Mouse (Mus musculus): ENCODE data around the gene Gigyf1.

Gigyf1 gene

GRCm38 (mm10) chr5:137535318-137535717 is 17.0 kb downstream of the Gigyf1 start:
- no peak for DNase-seq

- DNase-seq = no peak
These were observed 19.1 kb downstream of the Gigyf1 start for GRCm38 (mm10) chr5:137537461-137537860.

- DNase-seq = peak; percentile 33
These were observed 21.0 kb downstream of the Gigyf1 start for GRCm38 (mm10) chr5:137539291-137539801.

- no peak for DNase-seq
These were observed 22.6 kb downstream of the Gigyf1 start for GRCm38 (mm10) chr5:137540991-137541390.

- no peak for DNase-seq
These were observed 23.6 kb downstream of the Gigyf1 start for GRCm38 (mm10) chr5:137541768-137542540.

- no peak for DNase-seq
These were observed 26.6 kb downstream of the Gigyf1 start for GRCm38 (mm10) chr5:137544926-137545325.

GRCm38 (mm10) chr5:137545596-137545995 is 27.2 kb downstream of the Gigyf1 start:
- DNase-seq = no peak

GRCm38 (mm10) chr5:137549840-137550239 is 31.5 kb downstream of the Gigyf1 start:
- no peak for DNase-seq

GRCm38 (mm10) chr5:137551119-137551518 is 32.8 kb downstream of the Gigyf1 start:
- DNase-seq = no peak

GRCm38 (mm10) chr5:137553000-137553399 is 34.7 kb downstream of the Gigyf1 start:
- DNase-seq = no peak

- DNase-seq = peak; percentile 93
These were observed 35.1 kb downstream of the Gigyf1 start, which contains the start of gene Actl6b for GRCm38 (mm10) chr5:137553411-137553837. Actl6b (plus strand) TSS chr5:137553517.

GRCm38 (mm10) chr5:137553898-137554297 is 35.5 kb downstream of the Gigyf1 start:
- DNase-seq = no peak

- DNase-seq = no peak
These were observed 43.2 kb downstream of the Gigyf1 start for GRCm38 (mm10) chr5:137561556-137561955.

GRCm38 (mm10) chr5:137562965-137563364 is 44.6 kb downstream of the Gigyf1 start:
- DNase-seq = no peak

GRCm38 (mm10) chr5:137565744-137566143 is 47.4 kb downstream of the Gigyf1 start:
- DNase-seq = no peak

- DNase-seq = no peak
These were observed 48.1 kb downstream of the Gigyf1 start for GRCm38 (mm10) chr5:137566416-137566815.

- no peak for DNase-seq
These were observed 50.0 kb downstream of the Gigyf1 start for GRCm38 (mm10) chr5:137568223-137568798.

- no peak for DNase-seq
These were observed 50.7 kb downstream of the Gigyf1 start for GRCm38 (mm10) chr5:137569031-137569430.

- no peak for DNase-seq
These were observed 51.3 kb downstream of the Gigyf1 start, which contains the start of gene Tfr2 for GRCm38 (mm10) chr5:137569665-137570064. Tfr2 (plus strand) TSS chr5:137569840.

GRCm38 (mm10) chr5:137570181-137570580 is 51.8 kb downstream of the Gigyf1 start:
- no peak for DNase-seq

GRCm38 (mm10) chr5:137570691-137571586 is 52.6 kb downstream of the Gigyf1 start:
- DNase-seq = no peak

- peak; percentile 49 for DNase-seq
These were observed 56.1 kb downstream of the Gigyf1 start for GRCm38 (mm10) chr5:137574470-137574901.
